In the genomic region with DNA sequence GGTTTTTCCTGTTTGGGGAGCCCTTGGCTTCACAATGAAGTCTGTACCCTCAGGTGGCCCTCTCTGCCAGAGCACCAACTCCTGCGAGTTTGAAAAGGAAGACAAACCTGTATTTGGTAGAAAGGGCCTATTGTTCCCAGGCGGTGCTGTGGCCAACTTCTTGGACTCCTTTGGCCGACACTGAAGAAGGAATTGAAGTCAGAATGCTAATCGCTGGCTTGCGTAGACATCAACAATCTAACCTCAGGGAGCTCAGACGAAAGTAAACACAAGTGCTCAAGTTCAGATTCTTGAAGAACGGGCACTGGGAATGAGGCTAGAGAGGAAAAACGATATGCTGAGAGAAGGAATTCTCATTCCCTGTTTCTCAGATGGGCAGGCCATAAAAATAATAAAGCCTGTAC, we compare ENCODE assay signal across 15 mouse cellular contexts. TPM values are rescaled to one million over a fixed set of nuclear protein-coding genes. Genes with fewer than 3 reads are reported as not detected.
DNase-seq lines count a peak whose midpoint lies in the region; ATAC-seq and TF ChIP-seq lines count a peak whose summit lies in the region.
"Had no signal": no experiment of that assay in that cellular context is flagged by ENCODE, and none has a peak within 500 bp of the region (broad histone marks: within the 10 kb centered on the region; RNA-seq: fewer than 3 reads in every experiment).

No protein-coding gene starts in this region.

- H3K4me3 ChIP-seq in kidney, embryonic 16.5 days (ENCODE audit: low read length) = no peak overlapping the region
- H3K4me3 ChIP-seq in embryonic facial prominence, embryonic 14.5 days (ENCODE audit: low read depth, low read length) = no peak overlapping the region
- H3K4me3 ChIP-seq in limb, embryonic 12.5 days (replicated peaks) = no peak overlapping the region
- H3K4me3 ChIP-seq in thymus, adult 2 months (ENCODE audit: control insufficient read depth, insufficient read depth, low read length) = no peak overlapping the region
- H3K4me3 ChIP-seq: midbrain, embryonic 12.5 days had no signal

- no peaks in the 10 kb centered on the region for H3K27me3 ChIP-seq in kidney, embryonic 16.5 days (ENCODE audit: insufficient read depth, low read length)
- no peaks in the 10 kb centered on the region for H3K27me3 ChIP-seq in embryonic facial prominence, embryonic 14.5 days (replicated peaks; ENCODE audit: control insufficient read depth, insufficient read depth, low read length)
- no peaks in the 10 kb centered on the region for H3K27me3 ChIP-seq in limb, embryonic 12.5 days
- no peaks in the 10 kb centered on the region for H3K27me3 ChIP-seq in thymus, adult 2 months (ENCODE audit: control insufficient read depth, insufficient read depth, low read length)
- H3K27me3 ChIP-seq: midbrain, embryonic 12.5 days had no signal

- no peak overlapping the region for H3K9ac ChIP-seq in kidney, embryonic 16.5 days (replicated peaks; ENCODE audit: low read length)
- no peak overlapping the region for H3K9ac ChIP-seq in embryonic facial prominence, embryonic 14.5 days (ENCODE audit: low read depth, low read length)
- no peak overlapping the region for H3K9ac ChIP-seq in limb, embryonic 12.5 days (replicated peaks)
- H3K9ac ChIP-seq: midbrain, embryonic 12.5 days had no signal

- ATAC-seq in kidney, embryonic 16.5 days (ENCODE audit: low FRiP score, low TSS enrichment) = no peak
- peak; percentile 12; the same call in 1 of the 2 replicates for ATAC-seq in embryonic facial prominence, embryonic 14.5 days (ENCODE audit: low read depth)
- no peak for ATAC-seq in limb, embryonic 12.5 days (ENCODE audit: insufficient number of reproducible peaks, insufficient read depth, low FRiP score, low TSS enrichment, low read depth)
- ATAC-seq: hindbrain, embryonic 16.5 days had no signal

- DNase-seq in heart, adult 11 months = peak; percentile 90
- no peak for DNase-seq in heart, postnatal 36 days
- no peak for DNase-seq in kidney, adult 8-10 months
- peak; percentile 73 for DNase-seq in embryonic facial prominence, embryonic 14.5 days (ENCODE audit: low spot score)
- DNase-seq in thymus, adult 2 months = no peak
- DNase-seq in cerebellum, adult 18-20 months = no peak
- DNase-seq: B cell, adult 2 months; kidney, postnatal 4 days; liver; thymus, postnatal 36 days had no signal

- H3K9me3 ChIP-seq in kidney, embryonic 16.5 days (ENCODE audit: low read length) = no peaks in the 10 kb centered on the region
- H3K9me3 ChIP-seq in embryonic facial prominence, embryonic 14.5 days (ENCODE audit: control insufficient read depth, low read length) = no peaks in the 10 kb centered on the region
- H3K9me3 ChIP-seq in limb, embryonic 12.5 days = no peaks in the 10 kb centered on the region
- H3K9me3 ChIP-seq: G1E; midbrain, embryonic 12.5 days had no signal

- TF ChIP-seq POLR2A in thymus, adult 2 months (IDR thresholded peaks at IDR 0.05; ENCODE audit: control insufficient read depth, extremely low read depth, insufficient read depth, low read length, poor library complexity) = no peak

- intact Hi-C loops in heart, postnatal 36 days (cut with DNase I) = no loop called here

- WGBS in kidney, embryonic 16.5 days = 42% methylated on average over 8 of the region's 8 CpGs
- 47% methylated on average over 8 of the region's 8 CpGs for WGBS in embryonic facial prominence, embryonic 14.5 days
- 68% methylated on average over 8 of the region's 8 CpGs for WGBS in limb, embryonic 12.5 days
- 92% methylated on average over 8 of the region's 8 CpGs for WGBS in thymus, adult 2 months

- H3K27ac ChIP-seq in kidney, embryonic 16.5 days (ENCODE audit: low read length) = peak overlapping the region; percentile 20; the same call in 1 of the 2 replicates
- peak overlapping the region; percentile 64; the same call in 1 of the 2 replicates for H3K27ac ChIP-seq in embryonic facial prominence, embryonic 14.5 days (replicated peaks; ENCODE audit: low read depth, low read length)
- peak overlapping the region; percentile 66 for H3K27ac ChIP-seq in limb, embryonic 12.5 days
- H3K27ac ChIP-seq in thymus, adult 2 months (ENCODE audit: control insufficient read depth, insufficient read depth, low read length) = no peak overlapping the region
- H3K27ac ChIP-seq: midbrain, embryonic 12.5 days had no signal

- H3K36me3 ChIP-seq in kidney, embryonic 16.5 days (ENCODE audit: insufficient read depth, low read length) = peaks cover 6% of the 10 kb centered on the region; the same call in 1 of the 2 replicates
- no peaks in the 10 kb centered on the region for H3K36me3 ChIP-seq in embryonic facial prominence, embryonic 14.5 days (ENCODE audit: control insufficient read depth, insufficient read depth, low read length)
- H3K36me3 ChIP-seq in limb, embryonic 12.5 days = peaks cover 11% of the 10 kb centered on the region; the same call in 1 of the 2 replicates
- no peaks in the 10 kb centered on the region for H3K36me3 ChIP-seq in thymus, adult 2 months (ENCODE audit: control insufficient read depth, insufficient read depth, low read length)
- H3K36me3 ChIP-seq: midbrain, embryonic 12.5 days had no signal

- H3K4me2 ChIP-seq in kidney, embryonic 16.5 days (replicated peaks; ENCODE audit: low read depth, low read length) = no peak overlapping the region
- H3K4me2 ChIP-seq in embryonic facial prominence, embryonic 14.5 days (ENCODE audit: low read depth, low read length) = no peak overlapping the region
- no peak overlapping the region for H3K4me2 ChIP-seq in limb, embryonic 12.5 days
- H3K4me2 ChIP-seq: midbrain, embryonic 12.5 days had no signal

- H3K4me1 ChIP-seq in kidney, embryonic 16.5 days (ENCODE audit: insufficient read depth, low read length) = peaks cover 17% of the 10 kb centered on the region
- H3K4me1 ChIP-seq in embryonic facial prominence, embryonic 14.5 days (ENCODE audit: control insufficient read depth, insufficient read depth, low read length) = peaks cover 13% of the 10 kb centered on the region
- H3K4me1 ChIP-seq in limb, embryonic 12.5 days (replicated peaks) = peaks cover 34% of the 10 kb centered on the region
- peaks cover 26% of the 10 kb centered on the region for H3K4me1 ChIP-seq in thymus, adult 2 months (replicated peaks; ENCODE audit: control insufficient read depth, insufficient read depth, low read length)
- H3K4me1 ChIP-seq: midbrain, embryonic 12.5 days had no signal

- no peak for TF ChIP-seq CTCF in thymus, adult 2 months (IDR thresholded peaks at IDR 0.05; ENCODE audit: borderline replicate concordance, control insufficient read depth, extremely low read depth, insufficient read depth, low read length, poor library complexity)

RNA-seq across cellular contexts. Expression of gene Etv6, which starts 55.9 kb away (rescaled TPM):
- total RNA-seq in heart, postnatal 36 days (2021) = 10 to 100 TPM; 11.5 to 15.0 TPM
- 12.6 and 13.5 TPM in 2 replicates for polyA plus RNA-seq in kidney, embryonic 16.5 days (2015; fragmentation: Nextera tagmentation; extraction: Ambion mirVana)
- polyA plus RNA-seq in embryonic facial prominence, embryonic 14.5 days (2014; fragmentation: Nextera tagmentation; extraction: Ambion mirVana) = 12.0 and 12.4 TPM in 2 replicates
- polyA plus RNA-seq in limb, embryonic 12.5 days (2016; fragmentation: Nextera tagmentation; extraction: Ambion mirVana) = 16.3 and 17.8 TPM in 2 replicates
- polyA plus RNA-seq in thymus, adult 2 months (2012; rRNA removed) = 43.8 and 46.9 TPM in 2 replicates

Comparison
In these comparisons a context has a peak if more than half of its experiments do, and no peak if none do; other contexts are left out.
1. DNase-seq: peak in heart, adult 11 months (single experiment) and embryonic facial prominence, embryonic 14.5 days (single experiment); none in heart, postnatal 36 days (0 of 2), kidney, adult 8-10 months (0 of 2), thymus, adult 2 months (single experiment) and cerebellum, adult 18-20 months (0 of 2).